Mouse (Mus musculus) lung, embryonic 14.5 days (tissue): ENCODE results near the gene Smyd3. TPM values are rescaled to one million over a fixed set of nuclear protein-coding genes. Genes with fewer than 3 reads are reported as not detected.
"Not testable (repeated sequence)": the region's sequence is repeated elsewhere in the genome, so short reads cannot be mapped to it uniquely, and the experiment has no call there.

Experiments
- ATAC-seq: fragments of 200-750 bp; cut with Nextera tagmentation; 2 replicates; pipeline ENCODE4 v1.8.0; 2017; ENCODE audit warnings: mild to moderate bottlenecking, moderate TSS enrichment, moderate library complexity; ENCODE audit not compliant: insufficient read depth
- DNase-seq: peaks from one replicate; pipeline ENCODE4 v3.0.0-alpha.2; 2015
- H3K27ac ChIP-seq: fragments of 300-500 bp; sonication (generic); 2 replicates; pipeline ENCODE4 v1.5.1; 2014; ENCODE audit warnings: low read depth, mild to moderate bottlenecking, moderate library complexity
- H3K27me3 ChIP-seq: fragments of 300-500 bp; sonication (generic); 2 replicates; pipeline ENCODE4 v1.6.1; 2014; ENCODE audit warnings: low read length, control low read depth; ENCODE audit not compliant: insufficient read depth
- H3K36me3 ChIP-seq: fragments of 300-500 bp; sonication (generic); 2 replicates; pipeline ENCODE4 v1.6.1; 2014; ENCODE audit warnings: control low read depth; ENCODE audit not compliant: insufficient read depth
- H3K4me1 ChIP-seq: fragments of 300-500 bp; sonication (generic); 2 replicates; pipeline ENCODE4 v1.6.1; 2014; ENCODE audit warnings: antibody characterized with exemption, control low read depth; ENCODE audit not compliant: insufficient read depth
- H3K4me2 ChIP-seq: fragments of 300-500 bp; sonication (generic); 2 replicates; pipeline ENCODE4 v1.6.1; 2014; ENCODE audit warnings: mild to moderate bottlenecking
- H3K4me3 ChIP-seq: fragments of 300-500 bp; sonication (generic); 2 replicates; pipeline ENCODE4 v1.5.1; 2014; ENCODE audit warnings: low read depth, low read length
- H3K9ac ChIP-seq: fragments of 300-500 bp; sonication (generic); 2 replicates; pipeline ENCODE4 v1.6.1; 2014
- H3K9me3 ChIP-seq: fragments of 300-500 bp; sonication (generic); 2 replicates; pipeline ENCODE4 v1.6.1; 2016; ENCODE audit warnings: low read depth, low read length, control low read depth
- CTCF ChIP-seq: IDR thresholded peaks from 2 replicates; pipeline ENCODE4 v1.5.1; 2016; ENCODE audit warnings: antibody characterized with exemption, low read depth
- WGBS: fragments of 180-500 bp; shearing (Covaris S2); extraction: QIAGEN DNeasy Blood & Tissue Kit; methylation state at CpG from one replicate; pipeline ENCODE4 v1.1.7; 2014; 5-methylcytosine and 5-hydroxymethylcytosine counted together
- polyA plus RNA-seq: library from polyadenylated mRNA; unstranded; fragments of >200 nt; fragmentation: Nextera tagmentation; extraction: Ambion mirVana; gene quantifications from 2 replicates; pipeline ENCODE4 v1.2.1, GENCODE M21; 2014

The Smyd3 gene
- polyA plus RNA-seq, 1 experiment from 2014 or later: 20.6 TPM

DNA sequence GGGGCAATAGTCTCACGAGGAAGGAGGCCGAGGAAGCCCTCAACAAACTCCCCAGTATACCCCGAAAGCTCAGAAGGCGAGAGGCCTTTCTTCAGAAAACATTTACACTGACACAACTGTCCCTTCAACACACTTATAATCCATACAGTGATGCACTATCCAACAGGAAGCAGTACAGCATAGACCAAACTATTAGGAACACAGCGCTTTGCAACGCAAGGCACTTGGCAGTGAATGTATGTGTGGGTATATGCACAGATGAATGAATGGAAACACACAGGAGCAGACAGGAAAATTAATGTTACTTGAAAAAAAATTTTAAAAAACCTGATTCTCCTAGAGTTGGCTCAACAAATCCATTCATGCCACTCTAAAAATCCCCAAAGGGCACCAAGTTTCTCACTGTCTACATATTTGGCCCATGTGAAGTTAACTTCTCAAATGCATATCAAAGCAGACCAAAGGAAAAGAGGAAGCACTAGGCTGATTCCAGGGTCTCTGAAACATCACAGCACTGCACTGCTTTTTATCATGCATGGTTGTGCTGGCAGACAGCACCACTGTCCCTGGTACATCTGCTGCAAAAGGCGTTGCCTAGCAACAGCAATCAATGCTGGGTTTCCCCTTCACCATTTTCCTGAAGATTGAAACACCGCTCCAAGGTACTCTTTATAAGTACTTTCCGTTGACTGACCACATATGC is 191.4 kb downstream of the Smyd3 start:
- Histone ChIP-seq H3K36me3 (no peaks in the 10 kb centered on the region), H3K27ac (no peak overlapping the region), H3K9me3 (no peaks in the 10 kb centered on the region), H3K4me3 (no peak overlapping the region), H3K4me2 (no peak overlapping the region), H3K27me3 (no peaks in the 10 kb centered on the region), H3K9ac (no peak overlapping the region), H3K4me1 (no peaks in the 10 kb centered on the region)
- ATAC-seq (no peak), DNase-seq (no peak)
- 88% methylated on average over 9 of the region's 9 CpGs for WGBS
- TF ChIP-seq CTCF: no peak

DNA sequence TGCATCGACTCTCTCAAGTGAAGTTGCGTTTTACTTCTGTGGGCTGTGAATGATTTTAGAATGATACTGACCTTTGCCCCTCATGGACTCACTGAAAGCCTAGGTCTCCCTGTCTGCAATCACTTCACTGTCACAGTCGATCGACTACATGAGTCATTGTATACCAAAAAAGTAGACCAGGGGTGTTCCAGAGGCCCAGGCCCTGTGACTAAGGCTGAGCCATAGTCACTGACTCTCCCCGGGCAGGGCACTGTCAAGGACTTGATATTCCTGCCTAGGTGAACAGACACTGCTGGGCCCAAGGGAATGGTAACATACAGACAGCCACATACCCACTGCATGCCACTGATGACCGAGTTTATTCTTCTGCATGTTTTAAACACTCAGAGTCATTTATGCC is 193.6 kb downstream of the Smyd3 start:
- no peak for DNase-seq
- no peaks in the 10 kb centered on the region for H3K4me1 ChIP-seq
- no peaks in the 10 kb centered on the region for H3K27me3 ChIP-seq
- ATAC-seq: no peak
- TF ChIP-seq CTCF: no peak
- no peak overlapping the region for H3K4me3 ChIP-seq
- no peaks in the 10 kb centered on the region for H3K9me3 ChIP-seq
- no peak overlapping the region for H3K9ac ChIP-seq
- 67% methylated on average over 6 of the region's 6 CpGs for WGBS
- no peak overlapping the region for H3K27ac ChIP-seq
- no peak overlapping the region for H3K4me2 ChIP-seq
- no peaks in the 10 kb centered on the region for H3K36me3 ChIP-seq

DNA sequence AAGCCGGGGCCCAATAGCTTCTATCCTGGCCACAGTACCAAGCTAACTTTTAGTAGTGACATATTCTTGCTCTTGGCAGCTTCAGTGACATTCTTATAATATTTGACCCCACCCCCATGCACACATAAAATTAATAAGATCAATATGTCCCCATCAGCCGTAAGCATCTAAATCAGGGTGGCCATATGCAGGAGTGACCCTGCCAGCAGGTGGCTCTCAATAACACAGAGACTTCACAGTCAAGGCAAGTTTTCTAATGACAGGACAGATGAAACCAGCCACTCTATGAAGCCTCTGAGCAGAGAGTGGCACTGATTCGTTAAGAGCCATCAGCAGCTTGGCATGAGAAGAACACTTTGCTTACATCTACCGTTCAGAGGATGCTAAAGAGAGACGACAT is 204.2 kb downstream of the Smyd3 start:
- H3K4me1 ChIP-seq: no peaks in the 10 kb centered on the region
- H3K9ac ChIP-seq: no peak overlapping the region
- ATAC-seq (no peak), DNase-seq (no peak)
- H3K27me3 ChIP-seq: no peaks in the 10 kb centered on the region
- no peak overlapping the region for H3K4me3 ChIP-seq
- TF ChIP-seq CTCF: peak; percentile 22; the same call in 1 of the 2 replicates
- no peak overlapping the region for H3K4me2 ChIP-seq
- 72% methylated on average over 5 of the region's 5 CpGs for WGBS
- H3K27ac ChIP-seq: no peak overlapping the region
- no peaks in the 10 kb centered on the region for H3K9me3 ChIP-seq
- H3K36me3 ChIP-seq: no peaks in the 10 kb centered on the region

DNA sequence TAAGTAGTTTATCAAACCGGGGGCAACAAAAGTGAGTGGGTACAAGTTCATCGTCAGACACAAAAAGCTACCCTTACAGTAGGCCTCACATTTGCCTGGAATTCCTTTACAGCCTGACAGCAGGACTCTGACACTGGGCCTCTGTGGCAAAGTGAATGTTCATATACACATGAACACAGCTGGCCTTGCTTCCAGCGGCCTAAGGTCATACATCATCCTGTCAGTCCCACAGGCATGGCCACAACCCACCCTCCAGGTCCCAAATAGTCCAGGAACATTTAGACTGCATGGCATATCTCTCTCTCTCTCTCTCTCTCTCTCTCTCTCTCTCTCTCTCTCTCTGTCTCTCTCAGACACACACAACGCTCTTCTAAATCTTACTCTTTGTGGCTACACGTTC is 208.4 kb downstream of the Smyd3 start:
- H3K9me3 ChIP-seq: no peaks in the 10 kb centered on the region
- no peak for TF ChIP-seq CTCF
- DNase-seq (peak; percentile 53), ATAC-seq (peak; percentile 80; the same call in 1 of the 2 replicates)
- 0 out of 2 replicates have a peak overlapping the region, but pooled peaks have one; percentile 18 for H3K27ac ChIP-seq
- no peak overlapping the region for H3K4me3 ChIP-seq
- no peaks in the 10 kb centered on the region for H3K36me3 ChIP-seq
- no peak overlapping the region for H3K9ac ChIP-seq
- no peaks in the 10 kb centered on the region for H3K27me3 ChIP-seq
- H3K4me2 ChIP-seq: no peak overlapping the region
- WGBS: 29% methylated on average over 5 of the region's 5 CpGs
- no peaks in the 10 kb centered on the region for H3K4me1 ChIP-seq

DNA sequence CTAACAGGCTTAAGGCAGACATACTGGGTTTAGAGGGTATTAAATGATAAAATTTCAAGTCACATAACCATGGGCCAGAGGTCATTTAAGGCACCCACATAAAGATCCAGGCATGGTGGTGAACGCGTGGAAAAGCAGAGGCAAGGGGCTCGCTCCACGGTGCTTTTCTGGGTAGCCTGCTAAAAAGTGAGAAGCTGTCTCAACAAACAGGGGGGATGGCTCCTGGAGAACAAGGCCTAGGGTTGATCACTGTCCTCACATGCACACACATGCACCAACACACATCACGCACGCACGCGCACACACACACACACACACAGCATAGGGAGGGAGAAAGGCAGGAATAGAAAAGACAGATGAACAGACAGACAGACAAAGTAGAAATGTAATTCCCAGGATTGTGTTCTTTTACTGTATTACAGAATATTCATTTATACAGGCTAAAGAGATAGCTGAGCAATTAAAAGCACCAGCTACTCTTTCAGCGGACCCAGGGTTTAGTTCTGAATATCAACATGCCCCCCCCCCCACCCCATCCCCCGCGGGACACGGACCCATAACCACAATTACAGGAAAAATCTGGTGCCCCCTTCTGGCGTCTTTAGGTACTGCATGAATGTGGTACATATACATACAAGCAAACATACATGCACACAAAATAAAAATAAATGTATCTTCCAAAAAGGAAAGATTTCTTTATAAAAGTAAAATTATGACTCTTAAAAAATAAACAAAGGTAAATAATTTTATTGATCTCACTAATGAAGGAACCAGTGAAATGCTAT is 215.2 kb downstream of the Smyd3 start:
- no peaks in the 10 kb centered on the region for H3K4me1 ChIP-seq
- peak; percentile 24; the same call in 1 of the 2 replicates for TF ChIP-seq CTCF
- DNase-seq: peak; percentile 15
- no peak overlapping the region for H3K27ac ChIP-seq
- no peak overlapping the region for H3K4me2 ChIP-seq
- no peaks in the 10 kb centered on the region for H3K36me3 ChIP-seq
- no peaks in the 10 kb centered on the region for H3K9me3 ChIP-seq
- no peak overlapping the region for H3K9ac ChIP-seq
- no peaks in the 10 kb centered on the region for H3K27me3 ChIP-seq
- WGBS: 86% methylated on average over 13 of the region's 13 CpGs
- ATAC-seq: no peak
- H3K4me3 ChIP-seq: no peak overlapping the region

DNA sequence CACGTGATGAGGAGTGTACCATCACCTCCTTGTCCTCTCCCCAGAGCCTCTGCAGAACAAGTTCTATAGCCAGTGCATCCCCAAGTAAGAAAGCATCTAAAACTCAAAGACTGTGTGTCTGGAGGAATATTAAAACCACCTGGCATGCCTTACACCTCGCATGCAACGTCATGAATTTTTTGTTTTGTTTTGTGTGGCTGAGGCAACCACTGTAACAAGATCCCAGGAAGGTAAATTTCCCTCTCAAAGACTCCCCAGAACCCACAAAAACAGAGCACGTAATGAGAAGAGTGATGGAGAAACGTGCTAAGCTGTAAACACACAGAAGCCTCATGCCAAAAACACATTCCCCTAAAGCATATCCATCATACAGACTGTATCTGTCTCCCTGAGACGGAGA is 222.2 kb downstream of the Smyd3 start:
- Histone ChIP-seq H3K4me1 (no peaks in the 10 kb centered on the region), H3K27ac (no peak overlapping the region), H3K4me2 (no peak overlapping the region), H3K4me3 (no peak overlapping the region), H3K9ac (no peak overlapping the region), H3K27me3 (no peaks in the 10 kb centered on the region), H3K36me3 (no peaks in the 10 kb centered on the region), H3K9me3 (no peaks in the 10 kb centered on the region)
- no peak for DNase-seq
- WGBS: 57% methylated on average over 6 of the region's 6 CpGs
- no peak for TF ChIP-seq CTCF
- no peak for ATAC-seq

DNA sequence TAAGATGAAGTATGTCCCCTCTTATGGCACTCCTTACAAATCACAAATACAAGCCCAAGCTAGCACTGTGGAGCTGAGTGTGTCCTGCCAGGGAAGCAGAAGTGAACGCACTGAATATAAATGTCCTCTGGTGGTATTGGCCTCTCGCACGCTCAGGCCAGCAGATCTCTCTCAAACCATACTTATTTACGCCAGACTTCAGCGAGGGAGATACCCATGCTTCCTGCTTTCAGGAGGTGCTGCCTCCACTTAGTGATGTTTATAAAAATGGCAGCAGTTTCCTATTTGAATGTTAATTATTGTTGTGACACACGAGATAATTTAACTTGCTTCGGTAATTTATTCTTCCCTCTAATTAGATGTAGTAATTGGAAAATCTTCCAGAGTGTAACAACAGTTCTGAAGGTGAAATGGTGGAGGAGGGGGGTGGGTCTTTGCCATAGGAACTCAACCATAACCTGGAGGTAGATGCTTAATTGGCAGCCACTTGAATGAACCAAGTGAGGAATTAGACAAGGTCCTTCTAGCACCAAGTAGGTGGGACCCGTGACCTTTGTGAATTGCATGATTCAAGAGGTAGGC is 224.0 kb downstream of the Smyd3 start:
- no peak for ATAC-seq
- H3K4me1 ChIP-seq: no peaks in the 10 kb centered on the region
- H3K4me2 ChIP-seq: no peak overlapping the region
- no peak overlapping the region for H3K27ac ChIP-seq
- no peaks in the 10 kb centered on the region for H3K27me3 ChIP-seq
- no peaks in the 10 kb centered on the region for H3K36me3 ChIP-seq
- 76% methylated on average over 8 of the region's 8 CpGs for WGBS
- no peaks in the 10 kb centered on the region for H3K9me3 ChIP-seq
- no peak overlapping the region for H3K9ac ChIP-seq
- no peak for DNase-seq
- TF ChIP-seq CTCF: no peak
- H3K4me3 ChIP-seq: no peak overlapping the region

DNA sequence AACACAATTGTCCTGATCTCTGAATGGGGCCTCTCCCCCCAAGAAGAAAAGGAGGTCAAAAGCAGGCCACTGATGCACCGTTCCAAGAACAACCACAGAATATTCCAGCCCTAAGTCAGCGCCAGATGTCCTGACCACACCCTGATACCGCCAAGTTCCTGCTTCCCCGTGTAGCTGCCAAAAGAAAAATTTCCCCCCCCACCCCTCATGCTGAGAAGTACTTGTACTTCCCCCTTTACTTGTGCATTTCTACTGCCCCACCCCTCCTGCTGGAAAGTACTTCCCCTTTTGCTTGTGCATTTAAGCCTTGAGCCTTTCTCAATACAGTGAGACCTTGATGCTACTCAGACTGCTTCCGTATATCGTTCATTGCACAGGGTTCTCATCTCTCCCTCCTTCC is 227.7 kb downstream of the Smyd3 start:
- WGBS: 84% methylated on average over 6 of the region's 6 CpGs
- not testable (repeated sequence) for H3K27me3 ChIP-seq, H3K4me2 ChIP-seq, DNase-seq, H3K36me3 ChIP-seq, H3K9ac ChIP-seq, ATAC-seq, H3K27ac ChIP-seq, H3K4me1 ChIP-seq, H3K9me3 ChIP-seq, H3K4me3 ChIP-seq
